Mouse (Mus musculus): ENCODE results near the gene Nkiras1. TPM values are rescaled to one million over a fixed set of nuclear protein-coding genes. Genes with fewer than 3 reads are reported as not detected.

The Nkiras1 gene
- polyA plus RNA-seq, 1 experiment from 2014 or later = 10.2 TPM

DNA sequence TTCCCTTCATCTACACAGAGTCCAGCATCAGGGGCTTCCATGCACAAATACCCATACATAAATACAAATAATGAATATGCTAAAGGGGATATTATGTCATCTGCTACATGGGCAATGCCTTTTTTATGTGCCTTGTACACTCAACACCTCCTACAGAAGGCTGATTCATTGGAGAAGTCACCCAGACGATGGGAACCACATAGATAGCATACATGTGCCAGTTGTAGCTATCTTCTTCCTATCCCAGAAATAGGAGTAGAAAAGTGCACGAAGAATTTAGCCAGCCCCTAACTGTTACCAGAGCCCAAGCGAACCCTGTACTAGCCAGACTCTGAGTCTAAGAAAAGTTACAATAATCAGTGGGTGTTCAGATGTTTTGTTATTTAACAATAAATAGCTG, 21.2 kb downstream of the Nkiras1 start:
- no peaks in the 10 kb centered on the region for H3K27me3 ChIP-seq (ENCODE audit: control insufficient read depth, insufficient read depth, low read length)
- DNase-seq (ENCODE audit: low spot score) (no peak), ATAC-seq (ENCODE audit: insufficient number of reproducible peaks, low FRiP score, low TSS enrichment, low read depth) (no peak)
- WGBS = 87% methylated on average over 3 of the region's 3 CpGs
- no peak overlapping the region for H3K4me3 ChIP-seq (ENCODE audit: low read depth, low read length)
- H3K36me3 ChIP-seq (ENCODE audit: control insufficient read depth, insufficient read depth, low read length) = no peaks in the 10 kb centered on the region
- H3K27ac ChIP-seq (replicated peaks; ENCODE audit: low read depth, low read length) = no peak overlapping the region
- H3K9ac ChIP-seq (ENCODE audit: low read length) = no peak overlapping the region
- H3K4me2 ChIP-seq (ENCODE audit: low read depth, severe bottlenecking) = no peak overlapping the region
- no peaks in the 10 kb centered on the region for H3K4me1 ChIP-seq (ENCODE audit: control insufficient read depth, insufficient read depth, low read length)
- no peaks in the 10 kb centered on the region for H3K9me3 ChIP-seq (ENCODE audit: control insufficient read depth, low read length)

DNA sequence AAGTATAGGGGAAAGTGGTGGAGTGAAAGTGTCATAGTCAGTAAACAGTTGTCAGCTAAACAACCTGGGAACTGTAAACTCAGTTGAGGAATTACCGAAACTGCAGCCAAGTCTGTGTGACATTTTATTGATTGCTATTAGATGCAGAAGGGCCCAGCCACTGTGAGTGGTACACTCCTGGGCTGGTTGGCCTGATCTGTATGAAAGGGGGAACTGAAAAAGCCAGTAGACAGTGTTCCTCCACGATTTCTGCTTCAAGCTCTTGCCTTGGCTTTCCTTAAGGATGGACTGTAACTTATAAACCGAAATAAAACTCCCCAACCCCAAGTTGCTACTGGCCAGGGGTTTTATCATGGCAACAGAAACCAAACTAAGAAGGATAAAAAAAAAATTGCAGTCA, 21.6 kb downstream of the Nkiras1 start:
- Histone ChIP-seq H3K36me3 (ENCODE audit: control insufficient read depth, insufficient read depth, low read length) (no peaks in the 10 kb centered on the region), H3K4me2 (ENCODE audit: low read depth, severe bottlenecking) (no peak overlapping the region), H3K27me3 (ENCODE audit: control insufficient read depth, insufficient read depth, low read length) (no peaks in the 10 kb centered on the region), H3K4me1 (ENCODE audit: control insufficient read depth, insufficient read depth, low read length) (no peaks in the 10 kb centered on the region), H3K9me3 (ENCODE audit: control insufficient read depth, low read length) (no peaks in the 10 kb centered on the region), H3K9ac (ENCODE audit: low read length) (no peak overlapping the region), H3K4me3 (ENCODE audit: low read depth, low read length) (no peak overlapping the region), H3K27ac (replicated peaks; ENCODE audit: low read depth, low read length) (no peak overlapping the region)
- 81% methylated on average over 3 of the region's 3 CpGs for WGBS
- DNase-seq (ENCODE audit: low spot score) (no peak), ATAC-seq (ENCODE audit: insufficient number of reproducible peaks, low FRiP score, low TSS enrichment, low read depth) (no peak)

DNA sequence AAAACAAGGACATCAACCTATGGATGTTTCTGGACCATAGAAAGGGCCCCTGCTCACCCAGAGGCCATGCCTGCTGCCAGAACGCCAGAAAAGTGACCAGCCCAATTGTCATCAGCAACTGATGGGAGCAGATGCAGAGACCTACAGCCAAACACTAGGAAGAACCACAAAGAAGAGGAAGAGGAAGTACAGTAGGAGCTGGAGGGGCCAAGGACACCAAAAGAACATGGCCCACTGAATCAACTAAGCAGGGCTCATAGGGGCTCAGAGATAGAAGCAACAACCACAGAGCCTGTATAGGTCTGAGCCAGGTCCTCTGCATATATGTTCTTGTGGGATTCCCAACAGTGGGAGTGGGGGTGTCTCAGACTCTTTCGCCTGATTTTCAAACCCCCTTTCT, 26.5 kb downstream of the Nkiras1 start:
- Histone ChIP-seq H3K27ac (replicated peaks; ENCODE audit: low read depth, low read length) (no peak overlapping the region), H3K4me3 (ENCODE audit: low read depth, low read length) (no peak overlapping the region), H3K9me3 (ENCODE audit: control insufficient read depth, low read length) (no peaks in the 10 kb centered on the region), H3K36me3 (ENCODE audit: control insufficient read depth, insufficient read depth, low read length) (no peaks in the 10 kb centered on the region), H3K4me1 (ENCODE audit: control insufficient read depth, insufficient read depth, low read length) (no peaks in the 10 kb centered on the region), H3K27me3 (ENCODE audit: control insufficient read depth, insufficient read depth, low read length) (no peaks in the 10 kb centered on the region), H3K9ac (ENCODE audit: low read length) (no peak overlapping the region), H3K4me2 (ENCODE audit: low read depth, severe bottlenecking) (no peak overlapping the region)
- DNase-seq (ENCODE audit: low spot score) (no peak), ATAC-seq (ENCODE audit: insufficient number of reproducible peaks, low FRiP score, low TSS enrichment, low read depth) (no peak)
- 95% methylated on average over 2 of the region's 2 CpGs for WGBS

DNA sequence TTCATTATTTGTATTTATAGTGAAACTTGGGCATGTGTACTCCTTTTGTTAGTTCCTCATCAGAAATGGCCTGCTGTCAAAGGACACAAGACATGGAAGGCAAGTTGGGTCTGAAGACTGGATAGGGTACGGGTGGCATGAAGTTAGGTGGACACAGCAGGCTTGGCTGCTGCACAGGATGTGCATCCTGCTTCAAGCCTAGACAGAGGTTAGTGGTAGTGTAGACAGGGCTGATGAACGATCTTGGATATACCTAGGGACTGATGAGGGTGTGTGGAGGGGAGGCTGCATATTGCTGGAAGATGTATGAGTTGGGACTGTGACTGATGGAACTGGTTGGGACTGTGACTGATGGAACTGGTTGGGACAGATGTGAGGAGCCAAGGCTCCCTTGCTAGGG, 27.9 kb downstream of the Nkiras1 start:
- H3K36me3 ChIP-seq (ENCODE audit: control insufficient read depth, insufficient read depth, low read length) = no peaks in the 10 kb centered on the region
- H3K27me3 ChIP-seq (ENCODE audit: control insufficient read depth, insufficient read depth, low read length) = no peaks in the 10 kb centered on the region
- ATAC-seq (ENCODE audit: insufficient number of reproducible peaks, low FRiP score, low TSS enrichment, low read depth) = no peak
- 91% methylated on average over 2 of the region's 2 CpGs for WGBS
- no peak for DNase-seq (ENCODE audit: low spot score)
- no peak overlapping the region for H3K27ac ChIP-seq (replicated peaks; ENCODE audit: low read depth, low read length)
- no peaks in the 10 kb centered on the region for H3K4me1 ChIP-seq (ENCODE audit: control insufficient read depth, insufficient read depth, low read length)
- no peaks in the 10 kb centered on the region for H3K9me3 ChIP-seq (ENCODE audit: control insufficient read depth, low read length)
- no peak overlapping the region for H3K4me3 ChIP-seq (ENCODE audit: low read depth, low read length)
- no peak overlapping the region for H3K4me2 ChIP-seq (ENCODE audit: low read depth, severe bottlenecking)
- no peak overlapping the region for H3K9ac ChIP-seq (ENCODE audit: low read length)

DNA sequence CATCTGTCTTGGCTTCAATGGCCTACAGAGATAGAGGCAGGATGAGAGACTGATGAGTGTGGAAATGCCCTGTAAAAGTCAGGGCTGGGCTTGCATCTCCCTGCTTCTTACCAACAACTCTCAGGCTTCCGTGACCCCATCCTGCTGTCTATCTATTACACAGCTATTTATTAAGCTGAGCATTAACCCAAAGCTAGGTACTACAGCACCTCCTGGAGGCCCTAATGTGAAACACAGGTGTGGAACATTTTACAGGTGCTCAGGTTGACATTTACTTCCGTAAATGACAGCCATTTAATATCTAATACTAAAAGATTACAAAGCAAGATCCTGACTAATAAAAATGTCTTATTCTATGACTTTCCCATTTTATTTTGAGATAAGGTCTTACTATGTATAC, 29.7 kb downstream of the Nkiras1 start:
- Histone ChIP-seq H3K9ac (ENCODE audit: low read length) (no peak overlapping the region), H3K27ac (replicated peaks; ENCODE audit: low read depth, low read length) (no peak overlapping the region), H3K9me3 (ENCODE audit: control insufficient read depth, low read length) (no peaks in the 10 kb centered on the region), H3K4me1 (ENCODE audit: control insufficient read depth, insufficient read depth, low read length) (no peaks in the 10 kb centered on the region), H3K4me2 (ENCODE audit: low read depth, severe bottlenecking) (no peak overlapping the region), H3K4me3 (ENCODE audit: low read depth, low read length) (no peak overlapping the region), H3K27me3 (ENCODE audit: control insufficient read depth, insufficient read depth, low read length) (no peaks in the 10 kb centered on the region), H3K36me3 (ENCODE audit: control insufficient read depth, insufficient read depth, low read length) (no peaks in the 10 kb centered on the region)
- DNase-seq (ENCODE audit: low spot score) (no peak), ATAC-seq (ENCODE audit: insufficient number of reproducible peaks, low FRiP score, low TSS enrichment, low read depth) (no peak)
- 90% methylated on average over 2 of the region's 2 CpGs for WGBS

DNA sequence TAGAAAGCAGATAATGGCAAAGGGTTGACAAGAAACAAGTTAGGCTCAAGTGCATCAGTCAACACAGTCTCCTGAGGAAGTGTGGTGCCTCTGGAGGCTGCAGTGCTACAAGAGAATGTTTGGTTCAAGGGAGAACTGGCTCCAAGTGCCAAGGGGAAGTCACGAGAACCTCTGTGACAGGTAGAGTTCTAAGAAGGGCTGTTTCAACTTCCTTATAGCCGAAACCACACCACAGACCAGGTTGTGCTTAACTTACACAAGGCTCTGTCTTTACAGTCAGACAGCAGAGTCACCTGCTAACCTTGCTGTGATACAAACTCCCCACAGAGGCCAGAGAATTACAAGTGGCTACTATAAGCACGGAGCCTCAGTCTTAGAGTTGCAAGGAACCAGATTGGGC, 30.7 kb downstream of the Nkiras1 start:
- Histone ChIP-seq H3K4me1 (ENCODE audit: control insufficient read depth, insufficient read depth, low read length) (no peaks in the 10 kb centered on the region), H3K4me3 (ENCODE audit: low read depth, low read length) (no peak overlapping the region), H3K27ac (replicated peaks; ENCODE audit: low read depth, low read length) (no peak overlapping the region), H3K27me3 (ENCODE audit: control insufficient read depth, insufficient read depth, low read length) (no peaks in the 10 kb centered on the region), H3K9ac (ENCODE audit: low read length) (no peak overlapping the region), H3K9me3 (ENCODE audit: control insufficient read depth, low read length) (no peaks in the 10 kb centered on the region), H3K36me3 (ENCODE audit: control insufficient read depth, insufficient read depth, low read length) (no peaks in the 10 kb centered on the region), H3K4me2 (ENCODE audit: low read depth, severe bottlenecking) (no peak overlapping the region)
- WGBS = 87% methylated on average over 3 of the region's 3 CpGs
- DNase-seq (ENCODE audit: low spot score) (no peak), ATAC-seq (ENCODE audit: insufficient number of reproducible peaks, low FRiP score, low TSS enrichment, low read depth) (no peak)

DNA sequence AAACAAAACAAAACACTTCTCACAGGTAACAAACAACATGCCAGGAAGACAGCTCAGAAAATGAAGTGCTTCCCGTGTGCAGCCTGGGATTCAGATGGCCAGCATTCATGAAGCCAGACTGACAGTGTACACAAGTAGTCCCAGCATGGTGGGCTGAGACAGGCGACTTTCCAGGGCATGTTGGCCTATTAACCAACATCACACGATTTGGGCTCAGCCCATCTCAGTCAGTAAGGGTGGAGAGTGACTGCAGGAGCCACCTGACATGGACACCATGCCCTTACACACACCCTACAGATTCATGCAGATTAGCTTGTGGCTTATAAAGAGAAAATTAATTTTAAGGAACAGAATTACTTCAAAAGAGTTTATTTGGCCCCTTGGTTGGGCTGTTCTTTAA, 31.8 kb downstream of the Nkiras1 start:
- H3K4me3 ChIP-seq (ENCODE audit: low read depth, low read length) = no peak overlapping the region
- 73% methylated on average over 3 of the region's 3 CpGs for WGBS
- H3K9ac ChIP-seq (ENCODE audit: low read length) = no peak overlapping the region

DNA sequence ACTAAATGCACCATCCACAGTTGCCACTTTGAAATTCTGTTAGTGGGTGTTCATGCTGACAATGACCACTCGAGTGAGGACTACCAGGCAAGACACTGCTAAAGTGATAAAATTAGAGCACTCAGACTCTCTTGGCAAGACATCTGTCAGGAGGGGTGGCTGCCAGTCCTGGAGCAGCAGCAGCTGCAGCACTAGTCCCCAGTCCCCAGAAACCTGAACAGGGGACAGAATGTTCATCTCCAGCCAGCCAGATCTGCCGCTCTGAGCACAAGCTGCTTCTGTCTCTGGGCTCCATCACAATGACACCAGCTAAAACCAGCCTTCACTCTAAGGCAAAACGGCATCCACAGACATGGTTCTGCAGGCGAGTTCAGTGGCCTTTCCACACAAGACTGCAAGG, 32.3 kb downstream of the Nkiras1 start:
- ATAC-seq (ENCODE audit: insufficient number of reproducible peaks, low FRiP score, low TSS enrichment, low read depth) (no peak), DNase-seq (ENCODE audit: low spot score) (no peak)
- Histone ChIP-seq H3K27ac (replicated peaks; ENCODE audit: low read depth, low read length) (no peak overlapping the region), H3K4me2 (ENCODE audit: low read depth, severe bottlenecking) (no peak overlapping the region), H3K9ac (ENCODE audit: low read length) (no peak overlapping the region), H3K4me3 (ENCODE audit: low read depth, low read length) (no peak overlapping the region), H3K36me3 (ENCODE audit: control insufficient read depth, insufficient read depth, low read length) (no peaks in the 10 kb centered on the region), H3K9me3 (ENCODE audit: control insufficient read depth, low read length) (no peaks in the 10 kb centered on the region), H3K27me3 (ENCODE audit: control insufficient read depth, insufficient read depth, low read length) (no peaks in the 10 kb centered on the region), H3K4me1 (ENCODE audit: control insufficient read depth, insufficient read depth, low read length) (no peaks in the 10 kb centered on the region)
- 79% methylated on average over 4 of the region's 4 CpGs for WGBS

More for the DNA sequence above, 31.8 kb downstream of the Nkiras1 start:
- no peak for ATAC-seq (ENCODE audit: insufficient number of reproducible peaks, low FRiP score, low TSS enrichment, low read depth)
- Histone ChIP-seq H3K36me3 (ENCODE audit: control insufficient read depth, insufficient read depth, low read length) (no peaks in the 10 kb centered on the region), H3K27ac (replicated peaks; ENCODE audit: low read depth, low read length) (no peak overlapping the region), H3K27me3 (ENCODE audit: control insufficient read depth, insufficient read depth, low read length) (no peaks in the 10 kb centered on the region), H3K4me1 (ENCODE audit: control insufficient read depth, insufficient read depth, low read length) (no peaks in the 10 kb centered on the region), H3K9me3 (ENCODE audit: control insufficient read depth, low read length) (no peaks in the 10 kb centered on the region), H3K4me2 (ENCODE audit: low read depth, severe bottlenecking) (no peak overlapping the region)
- DNase-seq (ENCODE audit: low spot score) = no peak

DNA sequence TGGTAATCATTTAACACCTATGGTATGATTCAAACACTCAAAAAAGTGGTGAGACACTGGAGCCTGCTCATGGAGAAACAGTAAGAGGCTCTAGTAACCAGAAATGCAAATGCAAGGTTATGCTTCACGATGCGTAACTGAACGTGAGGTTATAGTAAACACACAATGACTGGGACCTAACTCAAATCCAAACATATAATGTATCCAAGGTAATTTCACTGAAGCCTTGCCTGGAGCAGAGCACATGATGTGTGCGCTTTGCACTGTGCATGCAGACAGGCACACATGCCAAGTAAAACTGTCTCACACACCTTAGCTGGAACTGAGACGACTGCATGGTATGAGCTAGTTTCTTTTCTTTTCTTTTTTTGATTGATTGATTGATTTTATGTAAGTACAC, 33.2 kb downstream of the Nkiras1 start:
- no peak for DNase-seq (ENCODE audit: low spot score)
- ATAC-seq (ENCODE audit: insufficient number of reproducible peaks, low FRiP score, low TSS enrichment, low read depth) = no peak
- Histone ChIP-seq H3K36me3 (ENCODE audit: control insufficient read depth, insufficient read depth, low read length) (no peaks in the 10 kb centered on the region), H3K27ac (replicated peaks; ENCODE audit: low read depth, low read length) (no peak overlapping the region), H3K4me3 (ENCODE audit: low read depth, low read length) (no peak overlapping the region), H3K4me1 (ENCODE audit: control insufficient read depth, insufficient read depth, low read length) (no peaks in the 10 kb centered on the region), H3K4me2 (ENCODE audit: low read depth, severe bottlenecking) (no peak overlapping the region), H3K9ac (ENCODE audit: low read length) (no peak overlapping the region), H3K27me3 (ENCODE audit: control insufficient read depth, insufficient read depth, low read length) (no peaks in the 10 kb centered on the region), H3K9me3 (ENCODE audit: control insufficient read depth, low read length) (no peaks in the 10 kb centered on the region)
- 98% methylated on average over 5 of the region's 5 CpGs for WGBS
